Mouse (Mus musculus): Measurements from ENCODE around the gene Wdr78.

Wdr78 gene

GRCm38 (mm10) chr4:103114184-103115111, at the start of gene Wdr78, which contains the start of gene Mier1:
TSS of gene Wdr78 (minus strand) at chr4:103114555.
TSS of gene Mier1 (plus strand) at chr4:103114390.
- DNase-seq (ENCODE audit: low read depth): peak; percentile 87

GRCm38 (mm10) chr4:103158781-103159180, 44.4 kb upstream of the Wdr78 start:
- no peak for DNase-seq (ENCODE audit: low read depth)

- no peak for DNase-seq (ENCODE audit: low read depth)
These were observed 37.6 kb upstream of the Wdr78 start for GRCm38 (mm10) chr4:103151946-103152345.

- peak; percentile 39 for DNase-seq (ENCODE audit: low read depth)
These were observed 32.0 kb upstream of the Wdr78 start for GRCm38 (mm10) chr4:103146339-103146738.

- no peak for DNase-seq (ENCODE audit: low read depth)
These were observed 22.6 kb upstream of the Wdr78 start for GRCm38 (mm10) chr4:103136946-103137345.

- DNase-seq (ENCODE audit: low read depth): no peak
These were observed 12.2 kb upstream of the Wdr78 start for GRCm38 (mm10) chr4:103126533-103126932.

- no peak for DNase-seq (ENCODE audit: low read depth)
These were observed 9.3 kb upstream of the Wdr78 start for GRCm38 (mm10) chr4:103123606-103124005.

- no peak for DNase-seq (ENCODE audit: low read depth)
These were observed 8.7 kb upstream of the Wdr78 start for GRCm38 (mm10) chr4:103123086-103123485.

- no peak for DNase-seq (ENCODE audit: low read depth)
These were observed 6.6 kb upstream of the Wdr78 start for GRCm38 (mm10) chr4:103120874-103121389.

GRCm38 (mm10) chr4:103120395-103120794, 6.0 kb upstream of the Wdr78 start:
- DNase-seq (ENCODE audit: low read depth): no peak

GRCm38 (mm10) chr4:103120028-103120384, 5.7 kb upstream of the Wdr78 start:
- no peak for DNase-seq (ENCODE audit: low read depth)

GRCm38 (mm10) chr4:103119229-103120027, 5.1 kb upstream of the Wdr78 start:
- no peak for DNase-seq (ENCODE audit: low read depth)

GRCm38 (mm10) chr4:103118888-103119228, 4.5 kb upstream of the Wdr78 start:
- no peak for DNase-seq (ENCODE audit: low read depth)

- DNase-seq (ENCODE audit: low read depth): no peak
These were observed 953 bp downstream of the Wdr78 start for GRCm38 (mm10) chr4:103113402-103113801.

GRCm38 (mm10) chr4:103112651-103113050, 1.7 kb downstream of the Wdr78 start:
- no peak for DNase-seq (ENCODE audit: low read depth)

GRCm38 (mm10) chr4:103098532-103098931, 15.8 kb downstream of the Wdr78 start:
- DNase-seq (ENCODE audit: low read depth): no peak

GRCm38 (mm10) chr4:103095921-103096320, 18.4 kb downstream of the Wdr78 start:
- DNase-seq (ENCODE audit: low read depth): no peak

GRCm38 (mm10) chr4:103085237-103085636, 29.1 kb downstream of the Wdr78 start:
- DNase-seq (ENCODE audit: low read depth): no peak

- no peak for DNase-seq (ENCODE audit: low read depth)
These were observed 43.7 kb downstream of the Wdr78 start for GRCm38 (mm10) chr4:103070631-103071030.

- DNase-seq (ENCODE audit: low read depth): no peak
These were observed 46.3 kb downstream of the Wdr78 start for GRCm38 (mm10) chr4:103067906-103068655.

GRCm38 (mm10) chr4:103064976-103065375, 49.4 kb downstream of the Wdr78 start:
- no peak for DNase-seq (ENCODE audit: low read depth)

GRCm38 (mm10) chr4:103064421-103064820, 49.9 kb downstream of the Wdr78 start:
- DNase-seq (ENCODE audit: low read depth): no peak
